Mouse (Mus musculus) ES-Bruce4 (cell line): ENCODE measurements around the gene A030003K21Rik.

Source experiments
- CTCF ChIP-seq: IDR thresholded peaks from one replicate; pipeline ENCODE4 v1.8.1; 2011; ENCODE audit warnings: low read depth, low read length
- EP300 ChIP-seq: IDR thresholded peaks from 2 replicates; pipeline ENCODE4 v1.6.1; 2011; ENCODE audit warnings: low read depth, low read length; ENCODE audit not compliant: insufficient read depth
- POLR2A ChIP-seq: IDR thresholded peaks from one replicate; pipeline ENCODE4 v1.8.1; 2011; ENCODE audit warnings: low read length; ENCODE audit not compliant: insufficient read depth

- TF ChIP-seq CTCF (no peak), POLR2A (no peak), EP300 (no peak)
These were observed 4.5 kb downstream of the A030003K21Rik start for GRCm38 (mm10) chr1:82938666-82939065.
